Mouse (Mus musculus): Measurements from ENCODE around the gene Fxr2. TPM values are rescaled to one million over a fixed set of nuclear protein-coding genes. Genes with fewer than 3 reads are reported as not detected.

Gene Fxr2
- 10 to 100 TPM; 42.3 to 53.2 TPM for total RNA-seq (2023)

GRCm38 (mm10) chr11:69632284-69633089 is at the start of gene Fxr2:
Gene Fxr2, plus strand, starts transcription at chr11:69632990.

GRCm38 (mm10) chr11:69605726-69606490 is 26.9 kb upstream of the Fxr2 start, which contains the start of gene Atp1b2:
Gene Atp1b2, minus strand, starts transcription at chr11:69605942.

GRCm38 (mm10) chr11:69617805-69618204 is 15.0 kb upstream of the Fxr2 start, which contains the start of gene Shbg:
Gene Shbg, minus strand, starts transcription at chr11:69617905.

GRCm38 (mm10) chr11:69621571-69622268 is 11.1 kb upstream of the Fxr2 start, which contains the start of gene Sat2:
Gene Sat2, plus strand, starts transcription at chr11:69622024.

GRCm38 (mm10) chr11:69655264-69656064 is 22.7 kb downstream of the Fxr2 start, which contains the start of gene Sox15:
Gene Sox15, plus strand, starts transcription at chr11:69655314.

GRCm38 (mm10) chr11:69662213-69662966 is 29.6 kb downstream of the Fxr2 start, which contains the start of gene Mpdu1:
Gene Mpdu1, minus strand, starts transcription at chr11:69662642.

GRCm38 (mm10) chr11:69665961-69666664 is 33.3 kb downstream of the Fxr2 start, which contains the start of gene Cd68:
Gene Cd68, minus strand, starts transcription at chr11:69666153.

GRCm38 (mm10) chr11:69672211-69672706 is 39.5 kb downstream of the Fxr2 start, which contains the start of gene Eif4a1:
Gene Eif4a1, minus strand, starts transcription at chr11:69672423.

GRCm38 (mm10) chr11:69681314-69682208 is 48.8 kb downstream of the Fxr2 start, which contains the start of gene Senp3:
Gene Senp3, minus strand, starts transcription at chr11:69682084.

GRCm38 (mm10) chr11:69685526-69686148 is 52.8 kb downstream of the Fxr2 start, which contains the start of gene Tnfsf13:
Gene Tnfsf13, minus strand, starts transcription at chr11:69685784.

GRCm38 (mm10) chr11:69695361-69696181 is 62.8 kb downstream of the Fxr2 start, which contains the start of the genes Tnfsf12 and Tnfsfm13:
Gene Tnfsf12, minus strand, starts transcription at chr11:69695849.
Gene Tnfsfm13, minus strand, starts transcription at chr11:69696098.

Other genes with a start within 250 kb of the Fxr2 start
- gene Naa38, start 237.5 kb upstream of the Fxr2 start, total RNA-seq (2023) = 10 to 100 TPM; 47.3 to 48.0 TPM
- gene Cyb5d1, start 237.4 kb upstream of the Fxr2 start, total RNA-seq (2023) = 10 to 100 TPM; 23.5 to 27.2 TPM
- 10 to 100 TPM in 1 of 2 experiments, 1 to 10 TPM in 1; 9.2 to 11.9 TPM for gene Tmem88, start 234.8 kb upstream of the Fxr2 start, total RNA-seq (2023)
- 100 to 1,000 TPM; 148 to 175 TPM for gene Kdm6b, start 219.3 kb upstream of the Fxr2 start, total RNA-seq (2023)
- 1 to 10 TPM; 9.6 to 9.8 TPM for gene Dnah2, start 83.9 kb upstream of the Fxr2 start, total RNA-seq (2023)
- gene Efnb3, start 72.8 kb upstream of the Fxr2 start, total RNA-seq (2023) = under 1 TPM; 0.18 to 0.20 TPM
- gene Wrap53, start 52.7 kb upstream of the Fxr2 start, total RNA-seq (2023) = 1 to 10 TPM; 9.0 to 9.8 TPM
- 10 to 100 TPM; 59.1 to 59.7 TPM for gene Trp53, start 52.6 kb upstream of the Fxr2 start, total RNA-seq (2023)
- 1 to 10 TPM; 5.4 to 6.9 TPM for gene Atp1b2, start 27.0 kb upstream of the Fxr2 start, total RNA-seq (2023)
- not detected for gene Shbg, start 15.1 kb upstream of the Fxr2 start, total RNA-seq (2023)
- gene Sat2, start 11.0 kb upstream of the Fxr2 start, total RNA-seq (2023) = not detected
- under 1 TPM in 1 of 2 experiments, not detected in 1; 0.55 TPM for gene Sox15, start 22.3 kb downstream of the Fxr2 start, total RNA-seq (2023)
- gene Mpdu1, start 29.7 kb downstream of the Fxr2 start, total RNA-seq (2023) = 10 to 100 TPM; 51.6 to 54.9 TPM
- gene Cd68, start 33.2 kb downstream of the Fxr2 start, total RNA-seq (2023) = 100 to 1,000 TPM; 138 to 157 TPM
- 100 to 1,000 TPM; 554 to 653 TPM for gene Eif4a1, start 39.4 kb downstream of the Fxr2 start, total RNA-seq (2023)
- 10 to 100 TPM; 64.7 to 65.2 TPM for gene Senp3, start 49.1 kb downstream of the Fxr2 start, total RNA-seq (2023)
- 10 to 100 TPM; 15.8 to 16.0 TPM for gene Tnfsf13, start 52.8 kb downstream of the Fxr2 start, total RNA-seq (2023)
- 1 to 10 TPM; 7.9 to 8.7 TPM for gene Tnfsf12, start 62.9 kb downstream of the Fxr2 start, total RNA-seq (2023)
- 1 to 10 TPM; 4.7 to 5.5 TPM for gene Tnfsfm13, start 63.1 kb downstream of the Fxr2 start, total RNA-seq (2023)
- gene Polr2a, start 125.6 kb downstream of the Fxr2 start, total RNA-seq (2023) = 10 to 100 TPM; 82.6 to 86.1 TPM
- not detected for gene Slc35g3, start 129.0 kb downstream of the Fxr2 start, total RNA-seq (2023)
- 1 to 10 TPM; 2.4 to 3.3 TPM for gene Zbtb4, start 132.9 kb downstream of the Fxr2 start, total RNA-seq (2023)
- 1 to 10 TPM in 1 of 2 experiments, under 1 TPM in 1; 0.79 to 1.9 TPM for gene Chrnb1, start 163.0 kb downstream of the Fxr2 start, total RNA-seq (2023)
- gene Fgf11, start 168.9 kb downstream of the Fxr2 start, total RNA-seq (2023) = under 1 TPM in 1 of 2 experiments, not detected in 1; 0.18 TPM
- gene Tmem102, start 172.6 kb downstream of the Fxr2 start, total RNA-seq (2023) = not detected
- gene Gm39566, start 182.3 kb downstream of the Fxr2 start, total RNA-seq (2023) = not detected
- gene Spem2, start 185.5 kb downstream of the Fxr2 start, total RNA-seq (2023) = not detected
- not detected for gene Spem1, start 189.2 kb downstream of the Fxr2 start, total RNA-seq (2023)
- 1 to 10 TPM; 1.3 to 2.1 TPM for gene Nlgn2, start 204.8 kb downstream of the Fxr2 start, total RNA-seq (2023)
- 100 to 1,000 TPM in 1 of 2 experiments, 10 to 100 TPM in 1; 99.2 to 106 TPM for gene Tmem256, start 205.5 kb downstream of the Fxr2 start, total RNA-seq (2023)
- gene Plscr3, start 213.4 kb downstream of the Fxr2 start, total RNA-seq (2023) = 10 to 100 TPM; 35.0 to 35.9 TPM
- gene Tnk1, start 225.7 kb downstream of the Fxr2 start, total RNA-seq (2023) = not detected
- gene Tmem95, start 245.0 kb downstream of the Fxr2 start, total RNA-seq (2023) = 1 to 10 TPM in 1 of 2 experiments, under 1 TPM in 1; 0.88 to 1.2 TPM
- gene Kctd11, start 248.4 kb downstream of the Fxr2 start, total RNA-seq (2023) = 1 to 10 TPM; 8.6 to 9.0 TPM